Mouse (Mus musculus) embryonic facial prominence, embryonic 11.5 days (tissue): Measurements from ENCODE around the gene Xylt2. TPM values are rescaled to one million over a fixed set of nuclear protein-coding genes. Genes with fewer than 3 reads are reported as not detected.

Source experiments
- ATAC-seq: fragments of 200-750 bp; cut with Nextera tagmentation; replicated peaks from 2 replicates; pipeline ENCODE4 v1.8.0; 2017; ENCODE audit warnings: low read depth; ENCODE audit not compliant: insufficient number of reproducible peaks, low FRiP score, low TSS enrichment
- DNase-seq: peaks from one replicate; pipeline ENCODE4 v3.0.0-alpha.2; 2015; ENCODE audit warnings: low spot score
- H3K27ac ChIP-seq: fragments of 300-500 bp; sonication (generic); replicated peaks from 2 replicates; pipeline ENCODE4 v1.5.1; 2014; ENCODE audit warnings: mild to moderate bottlenecking, low read depth, low read length, control low read depth
- H3K27me3 ChIP-seq: fragments of 300-500 bp; sonication (generic); 2 replicates; pipeline ENCODE4 v1.6.1; 2014; ENCODE audit warnings: mild to moderate bottlenecking, low read length, moderate library complexity, mixed read lengths; ENCODE audit not compliant: control insufficient read depth, insufficient read depth
- H3K36me3 ChIP-seq: fragments of 300-500 bp; sonication (generic); replicated peaks from 2 replicates; pipeline ENCODE4 v1.6.1; 2014; ENCODE audit warnings: low read depth, mild to moderate bottlenecking, low read length, moderate library complexity, mixed read lengths; ENCODE audit not compliant: control insufficient read depth, insufficient read depth
- H3K4me1 ChIP-seq: fragments of 300-500 bp; sonication (generic); 2 replicates; pipeline ENCODE4 v1.6.1; 2014; ENCODE audit warnings: low read length, mixed read lengths; ENCODE audit not compliant: control insufficient read depth, insufficient read depth
- H3K4me2 ChIP-seq: fragments of 300-500 bp; sonication (generic); 2 replicates; pipeline ENCODE4 v1.6.1; 2014; ENCODE audit warnings: low read depth, mild to moderate bottlenecking, control low read depth, low read length, moderate library complexity
- H3K4me3 ChIP-seq: fragments of 300-500 bp; sonication (generic); 2 replicates; pipeline ENCODE4 v1.5.1; 2014; ENCODE audit warnings: low read depth, low read length, control low read depth
- H3K9ac ChIP-seq: fragments of 300-500 bp; sonication (generic); replicated peaks from 2 replicates; pipeline ENCODE4 v1.6.1; 2014; ENCODE audit warnings: mild to moderate bottlenecking, control low read depth, low read length
- H3K9me3 ChIP-seq: fragments of 300-500 bp; sonication (generic); replicated peaks from 2 replicates; pipeline ENCODE4 v1.6.1; 2016; ENCODE audit warnings: mild to moderate bottlenecking, low read length, inconsistent platforms, mixed read lengths; ENCODE audit not compliant: control insufficient read depth
- WGBS: fragments of 180-500 bp; shearing (Covaris S2); extraction: QIAGEN DNeasy Blood & Tissue Kit; methylation state at CpG from one replicate; pipeline ENCODE4 v1.1.7; 2014; 5-methylcytosine and 5-hydroxymethylcytosine counted together
- polyA plus RNA-seq: library from polyadenylated mRNA; unstranded; fragments of >200 nt; fragmentation: Nextera tagmentation; extraction: Ambion mirVana; gene quantifications from 2 replicates; pipeline ENCODE4 v1.2.1, GENCODE M21; 2014

Gene Xylt2
- polyA plus RNA-seq, result 11.1 and 12.1 TPM in 2 replicates

- peak; percentile 87 for ATAC-seq
- Histone ChIP-seq H3K9ac (peak within 1 kb of the TSS; percentile 97), H3K27ac (peak within 1 kb of the TSS; percentile 89), H3K4me3 (peak within 1 kb of the TSS; percentile 96), H3K4me2 (peak within 1 kb of the TSS; percentile 69), H3K9me3 (no peaks in the 10 kb centered on the region), H3K36me3 (no peaks in the 10 kb centered on the region), H3K27me3 (no peaks in the 10 kb centered on the region), H3K4me1 (peaks cover 2% of the 10 kb centered on the region)
- peak; percentile 96 for DNase-seq
- under 1% methylated on average over 64 of the region's 82 CpGs for WGBS
Measured at GRCm38 (mm10) chr11:94676754-94677606, at the start of gene Xylt2. Gene Xylt2, minus strand, starts transcription at chr11:94677515.

GRCm38 (mm10) chr11:94719216-94719615 is 41.9 kb upstream of the Xylt2 start:
- no peaks in the 10 kb centered on the region for H3K36me3 ChIP-seq
- H3K9ac ChIP-seq, result no peak overlapping the region
- H3K9me3 ChIP-seq, result no peaks in the 10 kb centered on the region
- H3K4me2 ChIP-seq, result no peak overlapping the region
- ATAC-seq (no peak), DNase-seq (no peak)
- H3K27ac ChIP-seq, result no peak overlapping the region
- 93% methylated on average over 2 of the region's 2 CpGs for WGBS
- H3K4me1 ChIP-seq, result no peaks in the 10 kb centered on the region
- no peaks in the 10 kb centered on the region for H3K27me3 ChIP-seq
- H3K4me3 ChIP-seq, result no peak overlapping the region

- no peaks in the 10 kb centered on the region for H3K27me3 ChIP-seq
- DNase-seq, result no peak
- 91% methylated on average over 7 of the region's 7 CpGs for WGBS
Measured at GRCm38 (mm10) chr11:94718113-94718909, 41.0 kb upstream of the Xylt2 start.

GRCm38 (mm10) chr11:94717239-94717638 is 39.9 kb upstream of the Xylt2 start:
- 39% methylated on average over 11 of the region's 11 CpGs for WGBS
- H3K27me3 ChIP-seq, result no peaks in the 10 kb centered on the region
- DNase-seq, result no peak
- H3K36me3 ChIP-seq, result no peaks in the 10 kb centered on the region
- H3K9me3 ChIP-seq, result no peaks in the 10 kb centered on the region
- no peak overlapping the region for H3K9ac ChIP-seq
- no peak for ATAC-seq
- H3K4me1 ChIP-seq, result no peaks in the 10 kb centered on the region
- H3K4me2 ChIP-seq, result no peak overlapping the region
- H3K27ac ChIP-seq, result no peak overlapping the region
- no peak overlapping the region for H3K4me3 ChIP-seq

More at GRCm38 (mm10) chr11:94718113-94718909, 41.0 kb upstream of the Xylt2 start:
- Histone ChIP-seq H3K4me1 (no peaks in the 10 kb centered on the region), H3K4me3 (no peak overlapping the region), H3K27ac (no peak overlapping the region), H3K9ac (no peak overlapping the region), H3K36me3 (no peaks in the 10 kb centered on the region), H3K9me3 (no peaks in the 10 kb centered on the region), H3K4me2 (no peak overlapping the region)
- no peak for ATAC-seq

GRCm38 (mm10) chr11:94716754-94717153 is 39.4 kb upstream of the Xylt2 start:
- 11% methylated on average over 9 of the region's 9 CpGs for WGBS
- H3K27ac ChIP-seq, result no peak overlapping the region

GRCm38 (mm10) chr11:94715622-94716021 is 38.3 kb upstream of the Xylt2 start:
- H3K36me3 ChIP-seq, result no peaks in the 10 kb centered on the region
- H3K4me3 ChIP-seq, result no peak overlapping the region
- no peak overlapping the region for H3K9ac ChIP-seq
- ATAC-seq (no peak), DNase-seq (no peak)
- H3K4me1 ChIP-seq, result no peaks in the 10 kb centered on the region
- no peaks in the 10 kb centered on the region for H3K27me3 ChIP-seq
- WGBS, result 82% methylated on average over 5 of the region's 5 CpGs
- H3K9me3 ChIP-seq, result no peaks in the 10 kb centered on the region
- no peak overlapping the region for H3K4me2 ChIP-seq
- H3K27ac ChIP-seq, result no peak overlapping the region

More at GRCm38 (mm10) chr11:94716754-94717153, 39.4 kb upstream of the Xylt2 start:
- DNase-seq (peak; percentile 67), ATAC-seq (no peak)
- H3K9me3 ChIP-seq, result no peaks in the 10 kb centered on the region
- H3K27me3 ChIP-seq, result no peaks in the 10 kb centered on the region
- H3K4me1 ChIP-seq, result no peaks in the 10 kb centered on the region
- no peak overlapping the region for H3K4me3 ChIP-seq
- H3K9ac ChIP-seq, result no peak overlapping the region
- H3K4me2 ChIP-seq, result no peak overlapping the region
- no peaks in the 10 kb centered on the region for H3K36me3 ChIP-seq

GRCm38 (mm10) chr11:94713246-94713860 is 36.0 kb upstream of the Xylt2 start:
- no peak overlapping the region for H3K4me3 ChIP-seq
- DNase-seq, result peak; percentile 49
- no peak overlapping the region for H3K27ac ChIP-seq
- no peak overlapping the region for H3K4me2 ChIP-seq
- H3K4me1 ChIP-seq, result no peaks in the 10 kb centered on the region
- H3K9me3 ChIP-seq, result no peaks in the 10 kb centered on the region
- no peak for ATAC-seq
- H3K27me3 ChIP-seq, result no peaks in the 10 kb centered on the region
- WGBS, result 45% methylated on average over 11 of the region's 11 CpGs
- no peaks in the 10 kb centered on the region for H3K36me3 ChIP-seq
- H3K9ac ChIP-seq, result no peak overlapping the region; the same call in 1 of the 2 replicates
